Mouse (Mus musculus) c-Kit-negative CD71-positive TER-119-positive erythroid progenitor cells, embryonic 14.5 days (primary cell): ENCODE data around the gene Maml1.
"Not testable (repeated sequence)": the region's sequence is repeated elsewhere in the genome, so short reads cannot be mapped to it uniquely, and the experiment has no call there.

Experiments used
- DNase-seq: peaks from one replicate; pipeline ENCODE4 v3.0.0-alpha.2; 2013; ENCODE audit warnings: low read depth, low spot score

The Maml1 gene

GRCm38 (mm10) chr11:50292190-50292855, at the start of gene Maml1:
Maml1 (minus strand) TSS chr11:50292311.
- peak; percentile 92 for DNase-seq

- DNase-seq = no peak
These were observed 44.8 kb upstream of the Maml1 start for GRCm38 (mm10) chr11:50336891-50337290.

GRCm38 (mm10) chr11:50336126-50336525, 44.0 kb upstream of the Maml1 start:
- DNase-seq = no peak

- no peak for DNase-seq
These were observed 41.1 kb upstream of the Maml1 start for GRCm38 (mm10) chr11:50333181-50333580.

- DNase-seq = no peak
These were observed 37.3 kb upstream of the Maml1 start for GRCm38 (mm10) chr11:50329378-50329777.

- no peak for DNase-seq
These were observed 36.0 kb upstream of the Maml1 start for GRCm38 (mm10) chr11:50328075-50328625.

GRCm38 (mm10) chr11:50326302-50326966, 34.3 kb upstream of the Maml1 start:
- peak; percentile 17 for DNase-seq

GRCm38 (mm10) chr11:50325496-50326301, 33.6 kb upstream of the Maml1 start, which contains the start of gene Canx:
Canx (minus strand) TSS chr11:50325673.
- peak; percentile 99 for DNase-seq

- peak; percentile 29 for DNase-seq
These were observed 32.8 kb upstream of the Maml1 start for GRCm38 (mm10) chr11:50324751-50325471.

- peak; percentile 51 for DNase-seq
These were observed 31.7 kb upstream of the Maml1 start for GRCm38 (mm10) chr11:50323843-50324242.

GRCm38 (mm10) chr11:50322345-50322744, 30.2 kb upstream of the Maml1 start:
- DNase-seq = no peak

GRCm38 (mm10) chr11:50321239-50321638, 29.1 kb upstream of the Maml1 start:
- DNase-seq = no peak

- not testable (repeated sequence) for DNase-seq
These were observed 27.2 kb upstream of the Maml1 start for GRCm38 (mm10) chr11:50319343-50319742.

GRCm38 (mm10) chr11:50312803-50313202, 20.7 kb upstream of the Maml1 start:
- no peak for DNase-seq

GRCm38 (mm10) chr11:50303406-50303805, 11.3 kb upstream of the Maml1 start:
- DNase-seq = no peak

GRCm38 (mm10) chr11:50291321-50292165, 568 bp downstream of the Maml1 start:
- DNase-seq = peak; percentile 39

GRCm38 (mm10) chr11:50290486-50291225, 1.5 kb downstream of the Maml1 start:
- DNase-seq = no peak

- DNase-seq = no peak
These were observed 5.7 kb downstream of the Maml1 start for GRCm38 (mm10) chr11:50286428-50286827.

GRCm38 (mm10) chr11:50285696-50286095, 6.4 kb downstream of the Maml1 start:
- DNase-seq = no peak

GRCm38 (mm10) chr11:50285263-50285662, 6.8 kb downstream of the Maml1 start:
- no peak for DNase-seq
